ENCODE assay signal across 10 mouse cellular contexts in the genomic region with DNA sequence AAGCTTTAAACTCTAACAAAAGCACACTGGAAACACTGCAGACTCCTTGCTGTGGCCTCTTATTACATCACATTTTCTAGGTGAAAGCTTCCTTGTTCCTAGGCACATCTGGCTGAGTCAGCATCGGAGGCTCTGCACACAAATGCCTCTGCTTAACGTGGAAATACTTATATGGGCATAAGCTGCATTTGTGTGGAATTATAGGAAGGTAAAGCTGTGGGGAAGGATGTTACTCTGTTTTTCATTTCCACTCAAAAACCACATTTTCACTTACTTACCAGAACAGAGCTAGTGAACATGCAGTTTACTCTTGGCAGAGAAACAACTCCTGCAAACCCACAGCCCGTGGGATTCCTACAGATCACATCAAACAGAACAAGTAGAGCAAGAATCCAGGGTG.
DNase-seq lines count a peak whose midpoint lies in the region; ATAC-seq lines count a peak whose summit lies in the region.
"Had no signal": no experiment of that assay in that cellular context is flagged by ENCODE, and none has a peak within 500 bp of the region (broad histone marks: within the 10 kb centered on the region; RNA-seq: fewer than 3 reads in every experiment).

No protein-coding gene starts in this region.

- H3K9me3 ChIP-seq in midbrain, embryonic 14.5 days (ENCODE audit: control insufficient read depth, low read length) = no peaks in the 10 kb centered on the region
- no peaks in the 10 kb centered on the region for H3K9me3 ChIP-seq in midbrain, embryonic 15.5 days
- H3K9me3 ChIP-seq in stomach, embryonic 14.5 days (ENCODE audit: control insufficient read depth, low read depth, low read length) = no peaks in the 10 kb centered on the region

- no peaks in the 10 kb centered on the region for H3K27me3 ChIP-seq in midbrain, embryonic 14.5 days (ENCODE audit: control insufficient read depth, insufficient read depth, low read length)
- no peaks in the 10 kb centered on the region for H3K27me3 ChIP-seq in midbrain, embryonic 15.5 days (replicated peaks)
- no peaks in the 10 kb centered on the region for H3K27me3 ChIP-seq in stomach, embryonic 14.5 days (ENCODE audit: control insufficient read depth, insufficient read depth, low read length)

- ATAC-seq in frontal cortex, adult (ENCODE audit: low TSS enrichment) = peak; percentile 58
- no peak for ATAC-seq in midbrain, embryonic 14.5 days (ENCODE audit: low FRiP score, low TSS enrichment)
- ATAC-seq in midbrain, embryonic 15.5 days (replicated peaks) = no peak
- peak; percentile 49; the same call in 1 of the 2 replicates for ATAC-seq in stomach, embryonic 14.5 days (ENCODE audit: insufficient number of reproducible peaks, insufficient read depth, low FRiP score, low read depth)
- ATAC-seq in erythroid progenitor cell, adult 5-6 weeks (replicated peaks; ENCODE audit: low FRiP score, poor library complexity, severe bottlenecking) = no peak

- H3K36me3 ChIP-seq in midbrain, embryonic 14.5 days (ENCODE audit: control insufficient read depth, insufficient read depth, low read length) = no peaks in the 10 kb centered on the region
- no peaks in the 10 kb centered on the region for H3K36me3 ChIP-seq in midbrain, embryonic 15.5 days (replicated peaks)
- H3K36me3 ChIP-seq in stomach, embryonic 14.5 days (ENCODE audit: control insufficient read depth, insufficient read depth, low read length) = no peaks in the 10 kb centered on the region

- no peak overlapping the region for H3K4me2 ChIP-seq in midbrain, embryonic 14.5 days (ENCODE audit: low read length)
- no peak overlapping the region for H3K4me2 ChIP-seq in midbrain, embryonic 15.5 days
- no peak overlapping the region for H3K4me2 ChIP-seq in stomach, embryonic 14.5 days (replicated peaks; ENCODE audit: low read depth, low read length)

- H3K4me3 ChIP-seq in midbrain, embryonic 14.5 days (replicated peaks; ENCODE audit: low read depth, low read length) = no peak overlapping the region
- H3K4me3 ChIP-seq in midbrain, embryonic 15.5 days = no peak overlapping the region
- no peak overlapping the region for H3K4me3 ChIP-seq in stomach, embryonic 14.5 days (ENCODE audit: low read depth, low read length)

- 46% methylated on average over 3 of the region's 3 CpGs for WGBS in midbrain, embryonic 14.5 days
- 25% methylated on average over 3 of the region's 3 CpGs for whole genome bisulfite sequencing in midbrain, embryonic 15.5 days
- 14% methylated on average over 3 of the region's 3 CpGs for WGBS in stomach, embryonic 14.5 days

- H3K27ac ChIP-seq in midbrain, embryonic 14.5 days (replicated peaks; ENCODE audit: low read depth, low read length) = no peak overlapping the region
- no peak overlapping the region for H3K27ac ChIP-seq in midbrain, embryonic 15.5 days
- H3K27ac ChIP-seq in stomach, embryonic 14.5 days (ENCODE audit: low read length) = peak overlapping the region; percentile 10; the same call in 1 of the 2 replicates

- no peak for DNase-seq in frontal cortex, postnatal 14 days (ENCODE audit: low spot score in 2 of 2)
- peak; percentile 21 for DNase-seq in midbrain, embryonic 14.5 days
- peak; percentile 49 for DNase-seq in forelimb bud, embryonic 11.5 days (ENCODE audit: low read depth, low spot score)
- DNase-seq in spleen, postnatal 14 days (ENCODE audit: low spot score in 2 of 2) = no peak
- DNase-seq: gastrocnemius, postnatal 14 days; kidney, postnatal 25 days had no signal

- no peak overlapping the region for H3K9ac ChIP-seq in midbrain, embryonic 14.5 days (replicated peaks; ENCODE audit: low read length)
- H3K9ac ChIP-seq in midbrain, embryonic 15.5 days = no peak overlapping the region
- H3K9ac ChIP-seq in stomach, embryonic 14.5 days (replicated peaks; ENCODE audit: low read depth, low read length) = no peak overlapping the region

- no peaks in the 10 kb centered on the region for H3K4me1 ChIP-seq in midbrain, embryonic 14.5 days (ENCODE audit: control insufficient read depth, insufficient read depth, low read length)
- H3K4me1 ChIP-seq in midbrain, embryonic 15.5 days = peaks cover 5% of the 10 kb centered on the region; the same call in 1 of the 2 replicates
- H3K4me1 ChIP-seq in stomach, embryonic 14.5 days (ENCODE audit: control insufficient read depth, insufficient read depth, low read length) = peaks cover 7% of the 10 kb centered on the region; the same call in 1 of the 2 replicates

Comparison
In these comparisons a context has a peak if more than half of its experiments do, and no peak if none do; other contexts are left out.
1. ATAC-seq: peak in frontal cortex, adult (single experiment) and stomach, embryonic 14.5 days (single experiment); none in midbrain, embryonic 14.5 days (single experiment), midbrain, embryonic 15.5 days (single experiment) and erythroid progenitor cell, adult 5-6 weeks (single experiment).
2. DNase-seq: peak in midbrain, embryonic 14.5 days (single experiment) and forelimb bud, embryonic 11.5 days (single experiment); none in frontal cortex, postnatal 14 days (0 of 2) and spleen, postnatal 14 days (0 of 2).